24 mouse cellular contexts compared by ENCODE assay signal in genomic region chr17:26261826-26262225, GRCm38 (mm10). TPM values are rescaled to one million over a fixed set of nuclear protein-coding genes. Genes with fewer than 3 reads are reported as not detected.
DNase-seq lines count a peak whose midpoint lies in the region; ATAC-seq and TF ChIP-seq lines count a peak whose summit lies in the region.
"Had no signal": no experiment of that assay in that cellular context is flagged by ENCODE, and none has a peak within 500 bp of the region (broad histone marks: within the 10 kb centered on the region; RNA-seq: fewer than 3 reads in every experiment).

No protein-coding gene starts in this region.

- no peak overlapping the region for H3K9ac ChIP-seq in intestine, postnatal 0 days (ENCODE audit: low read depth, low read length)
- H3K9ac ChIP-seq in intestine, embryonic 15.5 days: no peak overlapping the region
- no peak overlapping the region for H3K9ac ChIP-seq in midbrain, postnatal 0 days (replicated peaks; ENCODE audit: low read length, poor library complexity, severe bottlenecking)
- no peak overlapping the region for H3K9ac ChIP-seq in midbrain, embryonic 15.5 days
- no peak overlapping the region for H3K9ac ChIP-seq in ES-Bruce4 (ENCODE audit: low read depth, poor library complexity, severe bottlenecking)
- H3K9ac ChIP-seq: forebrain, embryonic 15.5 days; heart, embryonic 13.5 days had no signal

- no peak for TF ChIP-seq EP300 in ES-Bruce4 (IDR thresholded peaks at IDR 0.05; ENCODE audit: insufficient read depth, low read depth, low read length)

- no peaks in the 10 kb centered on the region for H3K9me3 ChIP-seq in intestine, postnatal 0 days (ENCODE audit: control insufficient read depth)
- no peaks in the 10 kb centered on the region for H3K9me3 ChIP-seq in intestine, embryonic 15.5 days
- no peaks in the 10 kb centered on the region for H3K9me3 ChIP-seq in midbrain, postnatal 0 days (ENCODE audit: low read length)
- H3K9me3 ChIP-seq in midbrain, embryonic 15.5 days: no peaks in the 10 kb centered on the region
- no peaks in the 10 kb centered on the region for H3K9me3 ChIP-seq in ES-Bruce4 (replicated peaks; ENCODE audit: control insufficient read depth, insufficient read depth, low read length, poor library complexity, severe bottlenecking)
- H3K9me3 ChIP-seq: forebrain, embryonic 15.5 days; heart, embryonic 13.5 days; megakaryocyte, embryonic 14.5 days had no signal

- no peak overlapping the region for H3K4me2 ChIP-seq in intestine, postnatal 0 days (replicated peaks; ENCODE audit: low read depth)
- no peak overlapping the region for H3K4me2 ChIP-seq in intestine, embryonic 15.5 days (replicated peaks)
- no peak overlapping the region for H3K4me2 ChIP-seq in midbrain, postnatal 0 days (ENCODE audit: low read depth, low read length, poor library complexity, severe bottlenecking)
- H3K4me2 ChIP-seq in midbrain, embryonic 15.5 days: no peak overlapping the region
- H3K4me2 ChIP-seq: forebrain, embryonic 15.5 days; heart, embryonic 13.5 days had no signal

- H3K27ac ChIP-seq in intestine, postnatal 0 days (ENCODE audit: low read depth, low read length): no peak overlapping the region
- no peak overlapping the region for H3K27ac ChIP-seq in intestine, embryonic 15.5 days
- H3K27ac ChIP-seq in midbrain, postnatal 0 days (ENCODE audit: low read depth, low read length): no peak overlapping the region
- no peak overlapping the region for H3K27ac ChIP-seq in midbrain, embryonic 15.5 days
- no peak overlapping the region for H3K27ac ChIP-seq in ES-Bruce4 (ENCODE audit: insufficient read depth, low read length)
- H3K27ac ChIP-seq: forebrain, embryonic 15.5 days; heart, embryonic 13.5 days had no signal

- H3K27me3 ChIP-seq in intestine, postnatal 0 days (replicated peaks; ENCODE audit: control insufficient read depth, insufficient read depth, low read length): no peaks in the 10 kb centered on the region
- no peaks in the 10 kb centered on the region for H3K27me3 ChIP-seq in intestine, embryonic 15.5 days (replicated peaks)
- no peaks in the 10 kb centered on the region for H3K27me3 ChIP-seq in midbrain, postnatal 0 days (ENCODE audit: insufficient read depth, low read length)
- no peaks in the 10 kb centered on the region for H3K27me3 ChIP-seq in midbrain, embryonic 15.5 days (replicated peaks)
- no peaks in the 10 kb centered on the region for H3K27me3 ChIP-seq in ES-Bruce4 (ENCODE audit: control insufficient read depth, insufficient read depth, low read length, poor library complexity, severe bottlenecking)
- H3K27me3 ChIP-seq: forebrain, embryonic 15.5 days; heart, embryonic 13.5 days; megakaryocyte, embryonic 14.5 days had no signal

- WGBS in intestine, postnatal 0 days: 83% methylated on average over 4 of the region's 4 CpGs
- 81% methylated on average over 4 of the region's 4 CpGs for WGBS in intestine, embryonic 15.5 days
- WGBS in midbrain, postnatal 0 days: 85% methylated on average over 4 of the region's 4 CpGs
- WGBS in midbrain, embryonic 15.5 days: 87% methylated on average over 4 of the region's 4 CpGs

- no peak for DNase-seq in midbrain, postnatal 0 days (ENCODE audit: low spot score)
- DNase-seq in naive thymus-derived CD4-positive, alpha-beta T cell, adult 2 months (ENCODE audit: low read depth): peak; percentile 38
- no peak for DNase-seq in natural killer cell, adult 2 months (ENCODE audit: low spot score in 2 of 2)
- DNase-seq in left cerebral cortex, adult 18-20 months (ENCODE audit: low spot score in 2 of 2): no peak
- DNase-seq: adrenal gland, postnatal 14 days; cerebellum, adult 11-12 months; cerebellum, postnatal 36 days; heart, adult 11 months; heart, postnatal 36 days; kidney, adult 9 months; layer of hippocampus, postnatal 36 days; left cerebral cortex, postnatal 4 days; thymus, postnatal 14 days had no signal

- H3K4me1 ChIP-seq in intestine, postnatal 0 days (replicated peaks; ENCODE audit: control insufficient read depth, insufficient read depth, low read length): no peaks in the 10 kb centered on the region
- H3K4me1 ChIP-seq in intestine, embryonic 15.5 days (replicated peaks): no peaks in the 10 kb centered on the region
- no peaks in the 10 kb centered on the region for H3K4me1 ChIP-seq in midbrain, postnatal 0 days (ENCODE audit: insufficient read depth, low read length)
- H3K4me1 ChIP-seq in midbrain, embryonic 15.5 days: no peaks in the 10 kb centered on the region
- no peaks in the 10 kb centered on the region for H3K4me1 ChIP-seq in ES-Bruce4 (ENCODE audit: control insufficient read depth, insufficient read depth, low read length)
- H3K4me1 ChIP-seq: forebrain, embryonic 15.5 days; heart, embryonic 13.5 days had no signal

- ATAC-seq in intestine, postnatal 0 days: no peak
- no peak for ATAC-seq in intestine, embryonic 15.5 days
- no peak for ATAC-seq in midbrain, postnatal 0 days (ENCODE audit: low FRiP score)
- no peak for ATAC-seq in midbrain, embryonic 15.5 days (replicated peaks)
- ATAC-seq: forebrain, embryonic 15.5 days; hindbrain, embryonic 16.5 days had no signal

- H3K36me3 ChIP-seq in intestine, postnatal 0 days (ENCODE audit: control insufficient read depth, insufficient read depth): peaks cover 71% of the 10 kb centered on the region
- H3K36me3 ChIP-seq in intestine, embryonic 15.5 days: peaks cover 30% of the 10 kb centered on the region
- H3K36me3 ChIP-seq in midbrain, postnatal 0 days (ENCODE audit: insufficient read depth, low read length): peaks cover 41% of the 10 kb centered on the region
- H3K36me3 ChIP-seq in midbrain, embryonic 15.5 days (replicated peaks): peaks cover 54% of the 10 kb centered on the region
- H3K36me3 ChIP-seq in ES-Bruce4 (ENCODE audit: control insufficient read depth, insufficient read depth, low read length, poor library complexity, severe bottlenecking): peaks cover 89% of the 10 kb centered on the region

- no peak for TF ChIP-seq POLR2A in ES-Bruce4 (IDR thresholded peaks at IDR 0.05; ENCODE audit: insufficient read depth, low read length)

- peak; percentile 57 for TF ChIP-seq CTCF in intestine, postnatal 0 days (IDR thresholded peaks at IDR 0.05; ENCODE audit: low read depth)
- TF ChIP-seq CTCF in midbrain, postnatal 0 days (IDR thresholded peaks at IDR 0.05): peak; percentile 55
- TF ChIP-seq CTCF in ES-Bruce4 (IDR thresholded peaks at IDR 0.05; ENCODE audit: low read depth, low read length): peak; percentile 14

- H3K4me3 ChIP-seq in intestine, postnatal 0 days (ENCODE audit: low read depth, low read length): no peak overlapping the region
- H3K4me3 ChIP-seq in intestine, embryonic 15.5 days (replicated peaks): no peak overlapping the region
- no peak overlapping the region for H3K4me3 ChIP-seq in midbrain, postnatal 0 days (ENCODE audit: low read depth, low read length)
- no peak overlapping the region for H3K4me3 ChIP-seq in midbrain, embryonic 15.5 days
- no peak overlapping the region for H3K4me3 ChIP-seq in ES-Bruce4 (ENCODE audit: low read depth, low read length)
- H3K4me3 ChIP-seq: erythroblast, embryonic 14.5 days; forebrain, embryonic 15.5 days; heart, embryonic 13.5 days; megakaryocyte, embryonic 14.5 days had no signal

RNA-seq across cellular contexts. Expression of gene Luc7l, which starts 9.1 kb away (rescaled TPM):
- 28.1 and 32.7 TPM in 2 replicates for polyA plus RNA-seq in intestine, postnatal 0 days (2015; fragmentation: Nextera tagmentation; extraction: Ambion mirVana)
- 82.9 and 93.8 TPM in 2 replicates for polyA plus RNA-seq in intestine, embryonic 15.5 days (2015; fragmentation: Nextera tagmentation; extraction: Ambion mirVana)
- total RNA-seq in midbrain, postnatal 0 days (2014; rRNA removed): 90.6 and 110 TPM in 2 replicates
- 82.3 and 95.2 TPM in 2 replicates for polyA plus RNA-seq in midbrain, postnatal 0 days (2015; fragmentation: Nextera tagmentation; extraction: Ambion mirVana)
- 117 and 123 TPM in 2 replicates for polyA plus RNA-seq in midbrain, embryonic 15.5 days (2015; fragmentation: Nextera tagmentation; extraction: Ambion mirVana)
- polyA plus RNA-seq in ES-Bruce4 (2011; ENCODE audit: insufficient read depth, insufficient read length, low read depth, missing spikeins): 105 and 110 TPM in 2 replicates
- 10 to 100 TPM; 79.0 to 85.3 TPM for total RNA-seq in left cerebral cortex, adult 18-20 months (2021)

RNA-seq across cellular contexts. Expression of gene Fam234a, which starts 17.8 kb away (rescaled TPM):
- 113 and 116 TPM in 2 replicates for polyA plus RNA-seq in intestine, postnatal 0 days (2015; fragmentation: Nextera tagmentation; extraction: Ambion mirVana)
- polyA plus RNA-seq in intestine, embryonic 15.5 days (2015; fragmentation: Nextera tagmentation; extraction: Ambion mirVana): 89.5 and 101 TPM in 2 replicates
- total RNA-seq in midbrain, postnatal 0 days (2014; rRNA removed): 24.6 and 31.5 TPM in 2 replicates
- 32.4 and 33.8 TPM in 2 replicates for polyA plus RNA-seq in midbrain, postnatal 0 days (2015; fragmentation: Nextera tagmentation; extraction: Ambion mirVana)
- 31.7 and 33.8 TPM in 2 replicates for polyA plus RNA-seq in midbrain, embryonic 15.5 days (2015; fragmentation: Nextera tagmentation; extraction: Ambion mirVana)
- polyA plus RNA-seq in ES-Bruce4 (2011; ENCODE audit: insufficient read depth, insufficient read length, low read depth, missing spikeins): 23.7 and 26.6 TPM in 2 replicates
- 10 to 100 TPM; 14.5 to 22.1 TPM for total RNA-seq in left cerebral cortex, adult 18-20 months (2021)

RNA-seq across cellular contexts. Expression of gene Arhgdig, which starts 54.2 kb away (rescaled TPM):
- 10.5 and 11.7 TPM in 2 replicates for polyA plus RNA-seq in intestine, postnatal 0 days (2015; fragmentation: Nextera tagmentation; extraction: Ambion mirVana)
- 53.4 and 94.1 TPM in 2 replicates for polyA plus RNA-seq in intestine, embryonic 15.5 days (2015; fragmentation: Nextera tagmentation; extraction: Ambion mirVana)
- 223 and 246 TPM in 2 replicates for total RNA-seq in midbrain, postnatal 0 days (2014; rRNA removed)
- polyA plus RNA-seq in midbrain, postnatal 0 days (2015; fragmentation: Nextera tagmentation; extraction: Ambion mirVana): 342 and 387 TPM in 2 replicates
- 124 and 125 TPM in 2 replicates for polyA plus RNA-seq in midbrain, embryonic 15.5 days (2015; fragmentation: Nextera tagmentation; extraction: Ambion mirVana)
- polyA plus RNA-seq in ES-Bruce4 (2011; ENCODE audit: insufficient read depth, insufficient read length, low read depth, missing spikeins): 9.5 and 9.8 TPM in 2 replicates
- 10 to 100 TPM; 95.4 to 98.6 TPM for total RNA-seq in left cerebral cortex, adult 18-20 months (2021)
- total RNA-seq: liver, adult 2 months; neutrophil, adult 5-6 weeks had no signal
- polyA plus RNA-seq: liver, adult 2 months had no signal

RNA-seq across cellular contexts. Expression of gene Rgs11, which starts 59.1 kb away (rescaled TPM):
- polyA plus RNA-seq in intestine, postnatal 0 days (2015; fragmentation: Nextera tagmentation; extraction: Ambion mirVana): 1.1 and 1.2 TPM in 2 replicates
- polyA plus RNA-seq in intestine, embryonic 15.5 days (2015; fragmentation: Nextera tagmentation; extraction: Ambion mirVana): 11.8 and 19.3 TPM in 2 replicates
- total RNA-seq in midbrain, postnatal 0 days (2014; rRNA removed): 25.0 and 29.6 TPM in 2 replicates
- 18.0 and 18.7 TPM in 2 replicates for polyA plus RNA-seq in midbrain, postnatal 0 days (2015; fragmentation: Nextera tagmentation; extraction: Ambion mirVana)
- 7.6 and 8.3 TPM in 2 replicates for polyA plus RNA-seq in midbrain, embryonic 15.5 days (2015; fragmentation: Nextera tagmentation; extraction: Ambion mirVana)
- polyA plus RNA-seq in ES-Bruce4 (2011; ENCODE audit: insufficient read depth, insufficient read length, low read depth, missing spikeins): 2.4 and 4.2 TPM in 2 replicates
- 10 to 100 TPM; 33.1 to 42.2 TPM for total RNA-seq in left cerebral cortex, adult 18-20 months (2021)
